Mouse (Mus musculus) kidney, embryonic 14.5 days (tissue): ENCODE measurements around the gene Lrrc14b. TPM values are rescaled to one million over a fixed set of nuclear protein-coding genes. Genes with fewer than 3 reads are reported as not detected.
A peak's percentile ranks its signal among the peaks of the same experiment; 100 is the strongest.

Experiments used
- ATAC-seq: fragments of 200-750 bp; cut with Nextera tagmentation; 2 replicates; pipeline ENCODE4 v1.8.0; 2017; ENCODE audit warnings: moderate number of reproducible peaks, mild to moderate bottlenecking, moderate TSS enrichment, moderate library complexity; ENCODE audit not compliant: low FRiP score, low TSS enrichment
- H3K27ac ChIP-seq: fragments of 300-500 bp; sonication (generic); 2 replicates; pipeline ENCODE4 v1.5.1; 2014; ENCODE audit warnings: low read depth, mild to moderate bottlenecking, low read length, moderate library complexity, mixed read lengths
- H3K27me3 ChIP-seq: fragments of 300-500 bp; sonication (generic); 2 replicates; pipeline ENCODE4 v1.6.1; 2014; ENCODE audit warnings: mild to moderate bottlenecking, low read length; ENCODE audit not compliant: control insufficient read depth, insufficient read depth
- H3K36me3 ChIP-seq: fragments of 300-500 bp; sonication (generic); 2 replicates; pipeline ENCODE4 v1.6.1; 2014; ENCODE audit warnings: low read length, mixed read lengths; ENCODE audit not compliant: control insufficient read depth, insufficient read depth
- H3K4me1 ChIP-seq: fragments of 300-500 bp; sonication (generic); 2 replicates; pipeline ENCODE4 v1.6.1; 2014; ENCODE audit warnings: low read length, mixed read lengths; ENCODE audit not compliant: control insufficient read depth, insufficient read depth
- H3K4me2 ChIP-seq: fragments of 300-500 bp; sonication (generic); replicated peaks from 2 replicates; pipeline ENCODE4 v1.6.1; 2014; ENCODE audit warnings: low read depth, mild to moderate bottlenecking, low read length
- H3K4me3 ChIP-seq: fragments of 300-500 bp; sonication (generic); 2 replicates; pipeline ENCODE4 v1.5.1; 2014; ENCODE audit warnings: mild to moderate bottlenecking, low read length
- H3K9ac ChIP-seq: fragments of 300-500 bp; sonication (generic); 2 replicates; pipeline ENCODE4 v1.6.1; 2014; ENCODE audit warnings: low read depth, mild to moderate bottlenecking, low read length, moderate library complexity
- H3K9me3 ChIP-seq: fragments of 300-500 bp; sonication (generic); 2 replicates; pipeline ENCODE4 v1.6.1; 2016; ENCODE audit warnings: low read length; ENCODE audit not compliant: control insufficient read depth
- WGBS: fragments of 180-500 bp; shearing (Covaris S2); extraction: QIAGEN DNeasy Blood & Tissue Kit; methylation state at CpG from one replicate; pipeline ENCODE4 v1.1.7; 2014; 5-methylcytosine and 5-hydroxymethylcytosine counted together
- microRNA counts: library from miRNA; unstranded; fragments of <30 nt; microRNA quantifications from one replicate; lab custom pipeline; 2017
- microRNA-seq: library from miRNA; unstranded; fragments of <30 nt; microRNA quantifications from one replicate; pipeline ENCODE4, GENCODE M21; 2016
- polyA plus RNA-seq: library from polyadenylated mRNA; unstranded; fragments of >200 nt; fragmentation: Nextera tagmentation; extraction: Ambion mirVana; gene quantifications from 2 replicates; pipeline ENCODE4 v1.2.1, GENCODE M21; 2014

Lrrc14b gene
- polyA plus RNA-seq, 1 experiment from 2014 or later, result not detected

- peaks cover 17% of the 10 kb centered on the region for H3K36me3 ChIP-seq
- WGBS, result 24% methylated on average over 4 of the region's 4 CpGs
- peak overlapping the region; percentile 80 for H3K4me3 ChIP-seq
- no peak overlapping the region for H3K27ac ChIP-seq
- peak overlapping the region; percentile 59 for H3K4me2 ChIP-seq
- no peaks in the 10 kb centered on the region for H3K9me3 ChIP-seq
- no peaks in the 10 kb centered on the region for H3K4me1 ChIP-seq
- H3K27me3 ChIP-seq, result no peaks in the 10 kb centered on the region
- H3K9ac ChIP-seq, result peak overlapping the region; percentile 84
- ATAC-seq, result no peak
Measured at GRCm38 (mm10) chr13:74316386-74316785, 47.4 kb downstream of the Lrrc14b start.

DNA sequence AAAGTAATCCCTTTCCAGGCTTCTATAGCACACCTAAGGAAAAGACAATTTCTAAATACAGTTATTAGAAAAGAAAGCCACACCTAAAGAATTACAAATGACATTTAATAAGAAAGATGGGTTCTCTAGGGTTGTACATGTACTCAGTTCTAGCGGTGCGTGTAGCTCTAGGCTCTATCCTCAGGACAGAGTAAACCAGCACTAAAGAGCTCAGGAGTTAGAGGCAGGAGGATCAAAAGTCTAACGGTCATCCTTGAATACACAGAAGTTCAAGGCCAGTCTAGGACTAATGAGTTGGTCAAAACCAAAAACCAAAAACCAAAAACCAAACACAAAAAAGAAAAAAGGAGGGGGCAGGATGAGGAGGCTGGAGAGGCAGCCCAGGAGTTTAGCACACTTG is 49.2 kb downstream of the Lrrc14b start:
- ATAC-seq, result no peak
- Histone ChIP-seq H3K4me2 (no peak overlapping the region), H3K36me3 (peaks cover 23% of the 10 kb centered on the region), H3K9me3 (no peaks in the 10 kb centered on the region), H3K4me3 (no peak overlapping the region), H3K9ac (no peak overlapping the region), H3K27ac (no peak overlapping the region), H3K27me3 (no peaks in the 10 kb centered on the region), H3K4me1 (no peaks in the 10 kb centered on the region)
- 94% methylated on average over 3 of the region's 3 CpGs for WGBS

MicroRNA genes within 50 kb of the gene (microRNA counts, 519-probe panel; counts per million panel counts)
- microRNA mmu-miR-692 (lab: Ali Mortazavi, UCI), result not detected

Small RNAs within 50 kb of the gene (microRNA-seq; reads per million reads assigned to microRNA genes)
- not detected for gene Mir692-3

Other genes starting within 250 kb of the Lrrc14b start
- gene Slc9a3, start 242.5 kb downstream of the Lrrc14b start, polyA plus RNA-seq, result 0.16 and 0.23 TPM in 2 replicates
- gene Exoc3, start 155.3 kb downstream of the Lrrc14b start, polyA plus RNA-seq, result 65.8 and 83.2 TPM in 2 replicates
- gene Ahrr, start 71.7 kb downstream of the Lrrc14b start, polyA plus RNA-seq, result 0.39 and 0.65 TPM in 2 replicates
- gene Pdcd6, start 46.4 kb downstream of the Lrrc14b start, polyA plus RNA-seq, result 163 and 185 TPM in 2 replicates
- gene Sdha, start 13.7 kb downstream of the Lrrc14b start, polyA plus RNA-seq, result 162 and 268 TPM in 2 replicates
- 53.2 and 55.5 TPM in 2 replicates for gene Ccdc127, start 13.7 kb downstream of the Lrrc14b start, polyA plus RNA-seq
- gene Zfp72, start 26.8 kb upstream of the Lrrc14b start, polyA plus RNA-seq, result 7.8 and 7.9 TPM in 2 replicates
- gene Ftl1-ps1, start 35.7 kb upstream of the Lrrc14b start, polyA plus RNA-seq, result 59.8 and 61.6 TPM in 2 replicates
- gene Zfp825, start 130.0 kb upstream of the Lrrc14b start, polyA plus RNA-seq, result 27.3 and 29.3 TPM in 2 replicates